Mouse (Mus musculus) liver, embryonic 12.5 days (tissue): ENCODE results near the gene Vapb. TPM values are rescaled to one million over a fixed set of nuclear protein-coding genes. Genes with fewer than 3 reads are reported as not detected.

ENCODE experiments used
- ATAC-seq: fragments of 200-750 bp; cut with Nextera tagmentation; 2 replicates; pipeline ENCODE4 v1.8.0; 2017; ENCODE audit warnings: moderate number of reproducible peaks, mild to moderate bottlenecking, moderate library complexity
- H3K27ac ChIP-seq: fragments of 300-500 bp; sonication (generic); 2 replicates; pipeline ENCODE4 v1.5.1; 2016; ENCODE audit warnings: mild to moderate bottlenecking
- H3K27me3 ChIP-seq: fragments of 300-500 bp; sonication (generic); replicated peaks from 2 replicates; pipeline ENCODE4 v1.6.1; 2016; ENCODE audit warnings: mild to moderate bottlenecking, moderate library complexity
- H3K36me3 ChIP-seq: fragments of 300-500 bp; sonication (generic); 2 replicates; pipeline ENCODE4 v1.6.1; 2016; ENCODE audit warnings: mild to moderate bottlenecking, moderate library complexity
- H3K4me1 ChIP-seq: fragments of 300-500 bp; sonication (generic); 2 replicates; pipeline ENCODE4 v1.6.1; 2016
- H3K4me2 ChIP-seq: fragments of 300-500 bp; sonication (generic); 2 replicates; pipeline ENCODE4 v1.6.1; 2016; ENCODE audit warnings: mild to moderate bottlenecking, moderate library complexity
- H3K4me3 ChIP-seq: fragments of 300-500 bp; sonication (generic); 2 replicates; pipeline ENCODE4 v1.5.1; 2016; ENCODE audit warnings: mild to moderate bottlenecking, moderate library complexity
- H3K9ac ChIP-seq: fragments of 300-500 bp; sonication (generic); 2 replicates; pipeline ENCODE4 v1.6.1; 2016; ENCODE audit warnings: mild to moderate bottlenecking, moderate library complexity
- H3K9me3 ChIP-seq: fragments of 300-500 bp; sonication (generic); replicated peaks from 2 replicates; pipeline ENCODE4 v1.6.1; 2016; ENCODE audit warnings: mild to moderate bottlenecking, moderate library complexity
- WGBS: fragments of 180-500 bp; shearing (Covaris S2); methylation state at CpG from one replicate; pipeline ENCODE4 v1.1.7; 2016; ENCODE audit not compliant: insufficient replicate concordance; 5-methylcytosine and 5-hydroxymethylcytosine counted together
- microRNA-seq: library from miRNA; unstranded; fragments of <30 nt; microRNA quantifications from one replicate; pipeline ENCODE4, GENCODE M21; 2017
- polyA plus RNA-seq: library from polyadenylated mRNA; unstranded; fragments of >200 nt; fragmentation: Nextera tagmentation; extraction: Ambion mirVana; gene quantifications from 2 replicates; pipeline ENCODE4 v1.2.1, GENCODE M21; 2016

Gene Vapb
- polyA plus RNA-seq, 1 experiment from 2014 or later, result 8.9 TPM

GRCm38 (mm10) chr2:173827228-173827627 lies 89.9 kb downstream of the Vapb start:
- Histone ChIP-seq H3K4me3 (no peak overlapping the region), H3K27ac (no peak overlapping the region), H3K27me3 (no peaks in the 10 kb centered on the region), H3K9ac (no peak overlapping the region), H3K9me3 (no peaks in the 10 kb centered on the region), H3K4me2 (no peak overlapping the region), H3K4me1 (no peaks in the 10 kb centered on the region), H3K36me3 (no peaks in the 10 kb centered on the region)
- no peak for ATAC-seq
- WGBS, result 81% methylated on average over 9 of the region's 9 CpGs

DNA sequence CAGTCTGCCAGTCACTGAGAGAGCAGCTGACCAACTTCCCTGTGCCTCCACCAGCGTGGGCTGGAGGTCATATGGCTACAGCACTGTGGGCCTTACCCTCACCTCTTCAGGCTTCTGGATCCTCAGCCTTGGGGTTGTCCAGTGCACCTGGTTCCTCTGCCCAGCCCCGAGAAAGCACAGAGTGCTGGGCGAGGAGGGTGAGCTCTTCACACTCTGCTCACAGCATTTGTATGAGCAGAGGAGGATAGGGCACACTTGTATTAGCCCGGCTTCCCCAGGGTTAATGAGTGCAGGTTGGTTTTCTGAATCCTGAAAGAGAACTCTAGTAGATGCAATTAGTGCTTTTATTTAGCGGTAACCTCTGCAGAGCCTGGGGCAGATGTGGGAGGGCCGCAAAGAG lies 90.8 kb downstream of the Vapb start:
- Histone ChIP-seq H3K4me1 (no peaks in the 10 kb centered on the region), H3K9me3 (no peaks in the 10 kb centered on the region), H3K4me2 (no peak overlapping the region), H3K36me3 (no peaks in the 10 kb centered on the region), H3K9ac (no peak overlapping the region), H3K4me3 (no peak overlapping the region), H3K27me3 (no peaks in the 10 kb centered on the region), H3K27ac (no peak overlapping the region)
- WGBS, result 68% methylated on average over 6 of the region's 6 CpGs
- no peak for ATAC-seq

DNA sequence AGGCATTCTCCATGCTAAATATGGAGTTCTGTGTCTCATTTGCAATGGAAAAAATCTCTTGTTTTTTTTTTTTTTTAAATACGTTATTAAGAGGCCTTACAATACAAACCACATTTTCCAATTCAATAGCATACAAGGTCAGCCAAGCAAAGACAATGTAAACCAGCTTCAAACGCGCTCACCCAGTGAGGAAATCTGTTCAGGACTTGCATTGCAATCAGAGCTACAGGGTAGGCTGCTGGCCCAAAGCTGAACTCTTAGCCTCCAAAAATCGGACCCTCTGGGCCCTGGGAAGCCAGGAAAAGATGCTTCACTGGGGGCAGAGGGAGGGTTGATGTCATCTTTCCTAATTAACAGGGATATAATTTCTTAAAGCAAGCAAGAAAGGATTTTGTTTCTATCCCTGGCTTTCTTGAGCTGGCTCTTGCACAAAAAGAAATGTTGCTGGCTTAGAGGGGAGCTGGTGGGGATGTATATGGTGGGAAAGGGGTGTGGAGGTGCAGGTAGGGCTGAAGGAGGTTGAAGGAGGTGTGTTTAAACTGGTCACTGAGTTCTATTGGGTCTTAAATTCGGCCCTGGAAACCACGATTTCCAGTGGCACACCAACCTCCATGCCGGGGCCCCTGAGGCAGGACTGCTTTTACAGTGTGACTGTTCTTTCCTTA lies 95.6 kb downstream of the Vapb start:
- Histone ChIP-seq H3K9ac (no peak overlapping the region), H3K4me2 (no peak overlapping the region), H3K4me1 (no peaks in the 10 kb centered on the region), H3K9me3 (no peaks in the 10 kb centered on the region), H3K36me3 (no peaks in the 10 kb centered on the region), H3K27me3 (no peaks in the 10 kb centered on the region), H3K4me3 (no peak overlapping the region), H3K27ac (no peak overlapping the region)
- 56% methylated on average over 7 of the region's 7 CpGs for WGBS
- no peak for ATAC-seq

Small RNAs within 50 kb of the gene (microRNA-seq; reads per million reads assigned to microRNA genes)
- not detected for gene Mir6340

Other genes starting within 250 kb of the Vapb start
- not detected in 2 replicates for gene 1700021F07Rik, start 214.9 kb upstream of the Vapb start, polyA plus RNA-seq
- not detected in 2 replicates for gene Ankrd60, start 159.1 kb upstream of the Vapb start, polyA plus RNA-seq
- 21.5 and 25.6 TPM in 2 replicates for gene Rab22a, start 77.8 kb upstream of the Vapb start, polyA plus RNA-seq
- gene 1700010B08Rik, start 18.1 kb upstream of the Vapb start, polyA plus RNA-seq, result not detected in 2 replicates